Mouse (Mus musculus) heart, embryonic 16.5 days (tissue): Measurements from ENCODE around the gene Gm30302. TPM values are rescaled to one million over a fixed set of nuclear protein-coding genes. Genes with fewer than 3 reads are reported as not detected.

ENCODE experiments used
- ATAC-seq: fragments of 200-750 bp; cut with Nextera tagmentation; replicated peaks from 2 replicates; pipeline ENCODE4 v1.8.0; 2017; ENCODE audit warnings: moderate number of reproducible peaks; ENCODE audit not compliant: insufficient read depth, low FRiP score; ENCODE audit errors: extremely low read depth
- H3K27ac ChIP-seq: fragments of 300-500 bp; sonication (generic); 2 replicates; pipeline ENCODE4 v1.5.1; 2014; ENCODE audit warnings: mild to moderate bottlenecking, low read length, control low read depth, moderate library complexity
- H3K27me3 ChIP-seq: fragments of 300-500 bp; sonication (generic); 2 replicates; pipeline ENCODE4 v1.6.1; 2014; ENCODE audit warnings: low read length, mixed read lengths; ENCODE audit not compliant: control insufficient read depth, insufficient read depth
- H3K36me3 ChIP-seq: fragments of 300-500 bp; sonication (generic); 2 replicates; pipeline ENCODE4 v1.6.1; 2014; ENCODE audit not compliant: control insufficient read depth, insufficient read depth
- H3K4me1 ChIP-seq: fragments of 300-500 bp; sonication (generic); 2 replicates; pipeline ENCODE4 v1.6.1; 2014; ENCODE audit warnings: low read length, mixed read lengths; ENCODE audit not compliant: control insufficient read depth, insufficient read depth
- H3K4me2 ChIP-seq: fragments of 300-500 bp; sonication (generic); 2 replicates; pipeline ENCODE4 v1.6.1; 2014; ENCODE audit warnings: low read depth, mild to moderate bottlenecking, control low read depth, low read length
- H3K4me3 ChIP-seq: fragments of 300-500 bp; sonication (generic); 2 replicates; pipeline ENCODE4 v1.5.1; 2014; ENCODE audit warnings: mild to moderate bottlenecking, control low read depth, low read length
- H3K9ac ChIP-seq: fragments of 300-500 bp; sonication (generic); 2 replicates; pipeline ENCODE4 v1.6.1; 2014; ENCODE audit warnings: low read length, control low read depth
- H3K9me3 ChIP-seq: fragments of 300-500 bp; sonication (generic); replicated peaks from 2 replicates; pipeline ENCODE4 v1.6.1; 2016; ENCODE audit warnings: low read length; ENCODE audit not compliant: control insufficient read depth
- WGBS: fragments of 180-500 bp; shearing (Covaris S2); extraction: QIAGEN DNeasy Blood & Tissue Kit; methylation state at CpG from one replicate; pipeline ENCODE4 v1.1.7; 2014; 5-methylcytosine and 5-hydroxymethylcytosine counted together
- polyA plus RNA-seq: library from polyadenylated mRNA; unstranded; fragments of >200 nt; fragmentation: Nextera tagmentation; extraction: Ambion mirVana; gene quantifications from 2 replicates; pipeline ENCODE4 v1.2.1, GENCODE M21; 2015

Gene Gm30302
- polyA plus RNA-seq, 1 experiment from 2014 or later: not detected

GRCm38 (mm10) chr13:49760675-49761074 is 38.1 kb downstream of the Gm30302 start:
- ATAC-seq: no peak
- Histone ChIP-seq H3K36me3 (no peaks in the 10 kb centered on the region), H3K9ac (no peak overlapping the region), H3K9me3 (no peaks in the 10 kb centered on the region), H3K4me1 (no peaks in the 10 kb centered on the region), H3K27ac (no peak overlapping the region), H3K4me2 (no peak overlapping the region), H3K27me3 (no peaks in the 10 kb centered on the region), H3K4me3 (no peak overlapping the region)
- WGBS: 42% methylated on average over 1 of the region's 1 CpGs

GRCm38 (mm10) chr13:49757966-49758365 is 40.8 kb downstream of the Gm30302 start:
- Histone ChIP-seq H3K4me2 (no peak overlapping the region), H3K36me3 (no peaks in the 10 kb centered on the region), H3K27me3 (no peaks in the 10 kb centered on the region), H3K4me3 (no peak overlapping the region), H3K9me3 (no peaks in the 10 kb centered on the region), H3K27ac (no peak overlapping the region), H3K9ac (no peak overlapping the region), H3K4me1 (no peaks in the 10 kb centered on the region)
- ATAC-seq: no peak
- 79% methylated on average over 4 of the region's 4 CpGs for WGBS

GRCm38 (mm10) chr13:49756591-49756990 is 42.2 kb downstream of the Gm30302 start:
- H3K9me3 ChIP-seq: no peaks in the 10 kb centered on the region
- no peaks in the 10 kb centered on the region for H3K4me1 ChIP-seq
- H3K36me3 ChIP-seq: no peaks in the 10 kb centered on the region
- H3K9ac ChIP-seq: no peak overlapping the region
- WGBS: 81% methylated on average over 9 of the region's 9 CpGs
- H3K4me3 ChIP-seq: no peak overlapping the region
- ATAC-seq: no peak
- no peak overlapping the region for H3K4me2 ChIP-seq
- no peak overlapping the region for H3K27ac ChIP-seq
- H3K27me3 ChIP-seq: no peaks in the 10 kb centered on the region

- no peak overlapping the region for H3K4me2 ChIP-seq
- H3K27me3 ChIP-seq: no peaks in the 10 kb centered on the region
- no peaks in the 10 kb centered on the region for H3K36me3 ChIP-seq
- H3K9me3 ChIP-seq: no peaks in the 10 kb centered on the region
- H3K27ac ChIP-seq: no peak overlapping the region
- ATAC-seq: no peak
- H3K4me1 ChIP-seq: no peaks in the 10 kb centered on the region
- H3K9ac ChIP-seq: no peak overlapping the region
- H3K4me3 ChIP-seq: no peak overlapping the region
- WGBS: 86% methylated on average over 16 of the region's 16 CpGs
These were observed 57.3 kb downstream of the Gm30302 start for GRCm38 (mm10) chr13:49741285-49742040.

- Histone ChIP-seq H3K27ac (no peak overlapping the region), H3K9ac (no peak overlapping the region), H3K9me3 (no peaks in the 10 kb centered on the region), H3K4me1 (no peaks in the 10 kb centered on the region), H3K36me3 (peaks cover 20% of the 10 kb centered on the region), H3K4me2 (no peak overlapping the region), H3K4me3 (no peak overlapping the region), H3K27me3 (no peaks in the 10 kb centered on the region)
- 96% methylated on average over 2 of the region's 2 CpGs for WGBS
- ATAC-seq: no peak
These were observed 60.8 kb downstream of the Gm30302 start for GRCm38 (mm10) chr13:49738011-49738410.

- Histone ChIP-seq H3K27me3 (no peaks in the 10 kb centered on the region), H3K4me3 (no peak overlapping the region), H3K27ac (no peak overlapping the region), H3K4me2 (no peak overlapping the region), H3K36me3 (peaks cover 35% of the 10 kb centered on the region), H3K9me3 (no peaks in the 10 kb centered on the region), H3K9ac (no peak overlapping the region), H3K4me1 (no peaks in the 10 kb centered on the region)
- WGBS: 90% methylated on average over 2 of the region's 2 CpGs
- ATAC-seq: no peak
These were observed 62.4 kb downstream of the Gm30302 start for GRCm38 (mm10) chr13:49736430-49736829.

Other genes with a start within 250 kb of the Gm30302 start
- 0.74 and 1.3 TPM in 2 replicates for gene Omd, start 216.5 kb downstream of the Gm30302 start, polyA plus RNA-seq
- 49.8 and 53.8 TPM in 2 replicates for gene Ogn, start 191.0 kb downstream of the Gm30302 start, polyA plus RNA-seq
- gene Cenpp, start 146.2 kb downstream of the Gm30302 start, polyA plus RNA-seq: 25.5 and 28.1 TPM in 2 replicates
- gene Nol8, start 145.9 kb downstream of the Gm30302 start, polyA plus RNA-seq: 11.5 TPM in 2 replicates
- gene Iars, start 116.9 kb downstream of the Gm30302 start, polyA plus RNA-seq: 49.1 and 52.6 TPM in 2 replicates